Mouse (Mus musculus): ENCODE measurements at regions not wholly inside any gene's neighbourhood (a gene's known extent, or its start where the extent isn't known, plus 50 kb on each side); places are given as distances from the start of the nearest gene placed in this dataset.
A peak's percentile ranks its signal among the peaks of the same experiment; 100 is the strongest.

- DNase-seq (ENCODE audit: low read depth, low spot score) = no peak
Observed at GRCm38 (mm10) chr3:149370517-149371227, 380.3 kb upstream of the Adgrl2 start.

- DNase-seq (ENCODE audit: low read depth, low spot score) = no peak
Observed at GRCm38 (mm10) chr3:149367888-149368287, 377.5 kb upstream of the Adgrl2 start.

DNA sequence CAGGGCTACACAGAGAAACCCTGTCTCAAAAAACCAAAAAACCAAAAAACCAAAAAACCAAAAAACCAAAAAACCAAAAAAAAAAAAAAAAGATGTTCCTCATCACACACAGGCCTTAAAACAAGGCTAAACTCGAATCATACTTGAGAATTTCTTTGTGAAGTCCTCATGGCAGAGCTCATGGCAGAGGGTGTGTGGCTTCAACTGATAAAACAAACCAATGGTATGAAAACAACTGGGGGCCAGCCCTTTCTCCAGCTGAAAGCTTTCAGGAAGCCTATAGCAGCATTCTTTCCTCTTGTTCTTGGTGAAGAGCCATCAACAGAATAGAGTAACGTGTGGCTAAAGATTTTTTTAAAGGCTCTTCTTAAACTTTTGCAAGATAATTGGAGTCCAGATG, 369.8 kb upstream of the Adgrl2 start:
- no peak for DNase-seq (ENCODE audit: low read depth, low spot score)

DNA sequence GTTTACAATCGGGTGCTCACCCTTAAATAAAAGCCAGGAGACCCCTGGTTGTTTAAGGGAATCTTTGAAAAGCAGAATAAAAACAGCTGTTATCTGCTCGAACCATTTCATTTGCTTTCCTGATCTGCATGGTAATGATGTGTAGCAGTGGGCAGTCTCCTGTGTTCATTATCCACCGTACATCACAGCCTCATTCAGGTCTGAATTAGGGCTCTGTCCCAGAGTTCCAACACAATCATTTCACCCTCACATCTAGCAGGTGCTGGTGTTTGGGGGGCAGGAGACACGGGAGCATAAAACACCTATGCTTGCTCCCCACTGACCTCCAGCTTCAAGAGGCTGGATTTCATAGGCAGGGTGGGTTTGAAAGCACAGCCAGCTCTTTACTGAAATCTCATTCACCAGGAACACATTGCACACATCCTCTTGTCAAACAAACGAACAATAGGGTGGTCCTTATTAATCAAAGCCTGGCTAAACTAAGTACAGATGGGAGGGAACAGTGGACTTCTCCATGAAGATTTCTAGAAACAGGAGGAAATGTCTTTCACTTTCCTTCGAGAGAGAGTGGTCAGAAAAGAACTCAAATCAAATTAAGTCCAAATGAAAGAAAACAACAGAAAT, 368.3 kb upstream of the Adgrl2 start:
- no peak for DNase-seq (ENCODE audit: low read depth, low spot score)

DNA sequence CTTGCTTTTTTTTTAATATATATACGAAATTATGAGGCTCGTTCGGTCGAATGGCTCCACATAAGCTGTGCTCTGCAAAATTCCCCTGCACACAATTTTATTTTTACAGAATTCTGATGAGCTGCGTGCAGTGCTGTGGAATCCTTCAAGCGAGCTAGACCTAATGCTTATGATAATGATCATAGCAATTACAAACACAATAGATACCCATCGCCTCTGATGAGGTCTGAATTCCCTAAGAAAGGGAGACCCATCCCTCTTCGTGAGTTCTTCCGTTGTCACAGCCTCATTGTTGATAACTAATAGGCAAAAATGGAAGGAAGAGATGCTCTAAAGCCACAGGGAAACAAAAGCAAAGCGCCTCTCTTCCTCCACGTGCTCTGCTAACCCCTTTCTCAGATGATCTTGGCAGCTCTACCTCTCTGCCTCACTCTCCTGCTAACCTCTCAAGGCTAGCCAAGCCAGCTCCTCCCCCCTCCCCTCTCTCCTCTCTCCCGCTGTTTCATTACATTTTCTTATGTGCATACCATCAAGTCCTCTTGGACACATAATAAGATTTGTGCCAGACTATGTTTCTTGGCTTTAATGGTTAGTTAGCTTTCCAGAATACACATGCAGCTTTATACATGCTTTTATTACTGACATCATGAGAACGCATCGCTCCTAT, 367.7 kb upstream of the Adgrl2 start:
- peak; percentile 17 for DNase-seq (ENCODE audit: low read depth, low spot score)

GRCm38 (mm10) chr3:149357121-149357520, 366.8 kb upstream of the Adgrl2 start:
- DNase-seq (ENCODE audit: low read depth, low spot score) = no peak

GRCm38 (mm10) chr3:149355362-149355761, 365.0 kb upstream of the Adgrl2 start:
- DNase-seq (ENCODE audit: low read depth, low spot score) = no peak

- DNase-seq (ENCODE audit: low read depth, low spot score) = peak; percentile 36
Observed at GRCm38 (mm10) chr3:149353958-149354357, 363.6 kb upstream of the Adgrl2 start.

DNA sequence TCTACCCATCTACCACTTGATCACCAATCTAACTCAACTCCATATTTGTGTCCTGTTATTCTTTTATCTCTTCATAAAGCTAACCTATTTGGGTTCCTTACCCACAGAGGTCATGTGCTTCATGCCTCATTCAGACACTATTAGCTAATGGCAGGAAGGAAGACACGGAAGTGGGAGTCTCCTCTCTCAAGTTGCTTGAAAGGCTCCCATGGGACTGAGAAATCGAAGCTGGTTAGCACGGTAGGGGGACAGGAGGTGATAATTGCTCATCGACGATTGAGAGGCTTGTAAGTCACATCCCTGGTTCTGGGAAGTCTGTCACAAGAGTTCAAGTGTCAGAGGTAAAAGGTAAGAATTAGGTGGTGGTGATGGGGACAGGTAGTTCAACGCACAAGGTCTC, 362.2 kb upstream of the Adgrl2 start:
- DNase-seq (ENCODE audit: low read depth, low spot score) = no peak

- no peak for DNase-seq (ENCODE audit: low read depth, low spot score)
Observed at GRCm38 (mm10) chr3:149349731-149350130, 359.4 kb upstream of the Adgrl2 start.

- peak; percentile 65 for DNase-seq (ENCODE audit: low read depth, low spot score)
Observed at GRCm38 (mm10) chr3:149349211-149349697, 358.9 kb upstream of the Adgrl2 start.

DNA sequence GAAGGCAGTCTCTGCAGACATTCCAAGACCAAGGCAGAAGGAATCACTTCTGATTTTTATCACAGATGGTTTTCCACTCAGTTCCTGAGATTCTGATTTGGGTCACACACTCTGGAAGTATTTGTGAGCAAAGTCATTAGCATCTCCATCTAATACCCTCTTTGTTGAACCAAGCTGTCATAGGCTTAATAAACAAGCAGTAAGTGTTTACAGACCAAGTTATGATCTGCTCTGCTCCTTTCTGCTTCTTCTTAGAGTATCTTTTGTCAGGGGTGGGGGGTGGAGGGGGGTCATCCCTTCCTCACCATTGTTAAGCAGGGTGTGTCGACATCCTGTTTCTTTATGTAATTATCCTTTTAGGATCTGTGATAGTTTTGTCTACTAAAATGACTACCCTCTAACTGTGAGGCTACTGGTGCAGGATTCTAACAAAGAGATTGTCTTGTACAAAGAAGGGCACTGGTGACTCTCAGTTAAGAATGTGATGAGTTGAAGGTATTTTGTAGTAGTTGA, 358.2 kb upstream of the Adgrl2 start:
- DNase-seq (ENCODE audit: low read depth, low spot score) = no peak

- DNase-seq (ENCODE audit: low read depth, low spot score) = peak; percentile 54
Observed at GRCm38 (mm10) chr3:149347241-149347992, 357.1 kb upstream of the Adgrl2 start.

GRCm38 (mm10) chr3:149342511-149342910, 352.2 kb upstream of the Adgrl2 start:
- peak; percentile 25 for DNase-seq (ENCODE audit: low read depth, low spot score)

- no peak for DNase-seq (ENCODE audit: low read depth, low spot score)
Observed at GRCm38 (mm10) chr3:149339374-149339753, 349.0 kb upstream of the Adgrl2 start.

GRCm38 (mm10) chr3:149338684-149339373, 348.5 kb upstream of the Adgrl2 start:
- DNase-seq (ENCODE audit: low read depth, low spot score) = no peak

DNA sequence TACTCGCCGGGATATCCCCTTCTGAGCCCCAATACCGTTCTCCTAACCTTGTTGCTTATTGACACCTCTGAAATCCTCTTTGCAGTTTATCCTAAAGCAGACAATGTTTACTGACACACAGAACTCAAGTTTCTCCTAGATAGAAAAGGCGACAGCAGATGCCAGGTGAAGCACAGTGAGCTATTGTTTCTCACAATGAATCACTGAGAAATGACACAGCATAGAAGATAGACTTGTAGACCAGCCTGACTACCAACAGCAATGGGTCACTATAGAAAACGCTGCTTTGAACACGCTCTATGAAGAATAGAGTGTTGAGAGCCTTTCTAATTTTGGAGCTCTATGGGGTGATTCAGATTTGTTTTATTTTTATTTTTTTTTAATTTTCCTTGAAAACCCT, 344.9 kb upstream of the Adgrl2 start:
- no peak for DNase-seq (ENCODE audit: low read depth, low spot score)

DNA sequence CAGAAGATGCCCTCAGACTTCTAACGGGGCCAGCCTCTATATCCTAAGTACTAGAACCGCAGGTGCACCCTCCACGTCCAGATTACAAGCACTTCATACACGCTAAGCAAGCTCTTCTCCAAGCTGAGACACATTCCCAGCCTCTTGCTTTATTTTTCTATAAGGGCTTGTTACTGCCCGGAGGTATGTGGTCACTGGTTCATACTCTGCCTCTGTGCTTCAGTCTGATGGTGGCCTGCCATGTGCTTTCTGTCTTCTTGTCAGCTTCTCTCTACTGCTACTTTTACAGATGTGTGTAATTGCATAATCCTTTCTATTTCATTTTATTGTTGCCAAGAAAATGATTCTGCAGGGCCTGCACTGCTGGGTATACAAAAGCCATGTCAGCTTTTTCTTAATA, 343.3 kb upstream of the Adgrl2 start:
- no peak for DNase-seq (ENCODE audit: low read depth, low spot score)

- no peak for DNase-seq (ENCODE audit: low read depth, low spot score)
Observed at GRCm38 (mm10) chr3:149333131-149333530, 342.8 kb upstream of the Adgrl2 start.

DNA sequence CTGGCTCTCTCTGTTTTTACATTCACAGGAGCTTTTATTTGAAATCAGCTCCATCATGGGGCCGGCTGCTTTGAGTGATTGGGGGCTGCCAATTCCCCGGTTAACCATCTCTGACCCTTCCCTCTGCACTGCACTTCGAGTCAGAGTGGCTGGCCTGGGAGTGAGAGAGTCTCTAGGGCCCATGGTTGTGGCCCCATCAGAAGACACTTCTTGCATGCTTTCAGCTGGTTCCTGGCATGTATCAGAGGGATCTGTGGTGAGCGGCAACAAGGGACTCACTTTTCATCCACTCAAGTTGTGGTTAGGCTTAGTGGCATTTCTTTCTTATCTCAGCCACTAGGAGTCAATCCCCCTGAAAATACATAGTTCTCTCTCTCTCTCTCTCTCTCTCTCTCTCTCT, 341.8 kb upstream of the Adgrl2 start:
- no peak for DNase-seq (ENCODE audit: low read depth, low spot score)

GRCm38 (mm10) chr3:149331251-149331960, 341.1 kb upstream of the Adgrl2 start:
- no peak for DNase-seq (ENCODE audit: low read depth, low spot score)
